Mouse (Mus musculus) embryonic fibroblast, embryonic 13.5 days (primary cell): Measurements from ENCODE around the gene Hint1.

Experiments used
- CTCF ChIP-seq: IDR thresholded peaks from 2 replicates; pipeline ENCODE4 v1.5.1; 2011; ENCODE audit warnings: mild to moderate bottlenecking, control low read depth, low read length, moderate library complexity, borderline replicate concordance; ENCODE audit not compliant: insufficient read depth
- POLR2A ChIP-seq: IDR thresholded peaks from 2 replicates; pipeline ENCODE4 v1.6.1; 2011; ENCODE audit warnings: low read depth, mild to moderate bottlenecking, control low read depth, low read length, moderate library complexity

DNA sequence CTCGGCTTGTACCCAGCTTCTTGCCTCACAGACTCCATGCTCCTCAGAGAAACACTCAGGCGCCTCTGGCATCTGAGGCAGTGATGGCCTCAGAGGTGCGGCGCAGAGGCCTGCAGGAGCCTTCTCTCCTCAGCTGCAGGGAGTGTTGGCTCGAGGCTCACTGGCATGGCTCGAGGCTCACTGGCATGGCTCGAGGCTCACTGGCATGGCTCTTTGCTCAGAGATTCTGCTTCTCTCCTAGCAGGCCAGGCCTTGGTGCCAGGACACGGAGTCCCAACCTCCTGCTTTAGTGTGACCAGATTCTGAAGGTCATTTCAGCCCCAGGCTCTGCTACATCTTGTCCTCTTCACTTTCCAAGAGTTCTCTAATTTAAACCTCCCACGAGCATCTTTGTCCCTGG is 30.1 kb upstream of the Hint1 start:
- no peak for TF ChIP-seq CTCF
- no peak for TF ChIP-seq POLR2A
